Mouse (Mus musculus): Measurements from ENCODE around the gene Midn. TPM values are rescaled to one million over a fixed set of nuclear protein-coding genes. Genes with fewer than 3 reads are reported as not detected.

The Midn gene
- polyA plus RNA-seq, 1 experiment from 2014 or later = 37.9 TPM

GRCm38 (mm10) chr10:80147146-80147718, 840 bp upstream of the Midn start:
- peak overlapping the region; percentile 71 for H3K4me2 ChIP-seq
- peaks cover 40% of the 10 kb centered on the region for H3K36me3 ChIP-seq (ENCODE audit: poor library complexity, severe bottlenecking)
- no peaks in the 10 kb centered on the region for H3K9me3 ChIP-seq (replicated peaks)
- 76% methylated on average over 5 of the region's 5 CpGs for WGBS
- ATAC-seq = no peak
- peak overlapping the region; percentile 96; the same call in 1 of the 2 replicates for H3K9ac ChIP-seq
- H3K27ac ChIP-seq = peak overlapping the region; percentile 100
- no peaks in the 10 kb centered on the region for H3K27me3 ChIP-seq
- H3K4me1 ChIP-seq = peaks cover 52% of the 10 kb centered on the region
- H3K4me3 ChIP-seq = peak overlapping the region; percentile 99

- Histone ChIP-seq H3K4me2 (peak overlapping the region; percentile 71), H3K4me3 (peak overlapping the region; percentile 99), H3K27me3 (no peaks in the 10 kb centered on the region), H3K27ac (peak overlapping the region; percentile 100), H3K9ac (peak overlapping the region; percentile 96), H3K4me1 (peaks cover 55% of the 10 kb centered on the region), H3K36me3 (ENCODE audit: poor library complexity, severe bottlenecking) (peaks cover 51% of the 10 kb centered on the region), H3K9me3 (replicated peaks) (no peaks in the 10 kb centered on the region)
- peak; percentile 61 for ATAC-seq
- under 1% methylated on average over 54 of the region's 57 CpGs for WGBS
These were observed 678 bp downstream of the Midn start for GRCm38 (mm10) chr10:80148610-80149290.

DNA sequence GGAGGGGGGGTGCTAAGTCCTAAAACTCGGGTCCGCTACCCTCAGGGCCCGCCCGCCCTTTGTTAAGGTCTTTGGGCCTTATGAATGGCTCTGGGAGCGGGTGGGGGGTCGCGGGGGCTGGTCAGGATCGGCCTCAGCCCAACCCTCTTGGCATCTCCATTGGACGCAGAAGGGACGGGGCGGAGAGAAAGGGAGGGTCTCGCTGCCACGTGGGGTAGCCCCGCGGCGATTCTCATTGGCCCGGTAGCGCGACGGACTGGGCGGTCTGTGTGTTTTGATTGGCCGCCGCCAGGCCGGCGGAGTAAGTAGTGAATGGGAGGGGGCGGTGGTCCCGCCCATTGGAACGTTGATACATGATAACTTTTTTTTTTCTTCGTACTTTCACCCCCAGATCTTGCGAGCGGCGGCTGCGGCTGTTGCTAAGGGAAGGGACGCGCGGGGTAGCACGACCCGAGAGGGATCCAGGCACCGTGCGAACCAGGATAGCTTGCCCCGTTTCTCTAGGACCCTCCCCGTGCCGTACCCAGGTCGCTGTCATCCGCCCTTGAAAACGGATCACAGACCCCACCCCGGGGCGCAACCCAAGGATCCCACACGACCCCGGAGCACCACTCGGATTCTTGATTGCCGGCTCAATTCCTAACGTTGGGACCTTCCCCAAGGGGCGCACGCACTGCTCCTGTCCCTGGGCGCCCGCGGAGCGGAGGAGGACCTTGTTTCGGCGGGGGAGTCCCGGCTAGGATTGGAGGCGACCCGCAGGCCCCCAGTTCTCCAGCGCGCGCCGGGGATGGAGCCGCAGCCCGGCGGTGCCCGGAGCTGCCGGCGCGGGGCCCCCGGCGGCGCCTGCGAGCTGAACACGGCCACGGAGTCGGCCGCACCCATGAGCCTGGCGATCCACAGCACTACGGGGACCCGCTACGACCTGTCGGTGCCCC, 1.5 kb downstream of the Midn start:
- H3K9ac ChIP-seq = peak overlapping the region; percentile 100
- peak overlapping the region; percentile 100 for H3K27ac ChIP-seq
- peaks cover 51% of the 10 kb centered on the region for H3K36me3 ChIP-seq (ENCODE audit: poor library complexity, severe bottlenecking)
- no peaks in the 10 kb centered on the region for H3K9me3 ChIP-seq (replicated peaks)
- under 1% methylated on average over 88 of the region's 88 CpGs for WGBS
- ATAC-seq = peak; percentile 86
- no peaks in the 10 kb centered on the region for H3K27me3 ChIP-seq
- H3K4me3 ChIP-seq = peak overlapping the region; percentile 99
- peaks cover 59% of the 10 kb centered on the region for H3K4me1 ChIP-seq
- H3K4me2 ChIP-seq = peak overlapping the region; percentile 99

DNA sequence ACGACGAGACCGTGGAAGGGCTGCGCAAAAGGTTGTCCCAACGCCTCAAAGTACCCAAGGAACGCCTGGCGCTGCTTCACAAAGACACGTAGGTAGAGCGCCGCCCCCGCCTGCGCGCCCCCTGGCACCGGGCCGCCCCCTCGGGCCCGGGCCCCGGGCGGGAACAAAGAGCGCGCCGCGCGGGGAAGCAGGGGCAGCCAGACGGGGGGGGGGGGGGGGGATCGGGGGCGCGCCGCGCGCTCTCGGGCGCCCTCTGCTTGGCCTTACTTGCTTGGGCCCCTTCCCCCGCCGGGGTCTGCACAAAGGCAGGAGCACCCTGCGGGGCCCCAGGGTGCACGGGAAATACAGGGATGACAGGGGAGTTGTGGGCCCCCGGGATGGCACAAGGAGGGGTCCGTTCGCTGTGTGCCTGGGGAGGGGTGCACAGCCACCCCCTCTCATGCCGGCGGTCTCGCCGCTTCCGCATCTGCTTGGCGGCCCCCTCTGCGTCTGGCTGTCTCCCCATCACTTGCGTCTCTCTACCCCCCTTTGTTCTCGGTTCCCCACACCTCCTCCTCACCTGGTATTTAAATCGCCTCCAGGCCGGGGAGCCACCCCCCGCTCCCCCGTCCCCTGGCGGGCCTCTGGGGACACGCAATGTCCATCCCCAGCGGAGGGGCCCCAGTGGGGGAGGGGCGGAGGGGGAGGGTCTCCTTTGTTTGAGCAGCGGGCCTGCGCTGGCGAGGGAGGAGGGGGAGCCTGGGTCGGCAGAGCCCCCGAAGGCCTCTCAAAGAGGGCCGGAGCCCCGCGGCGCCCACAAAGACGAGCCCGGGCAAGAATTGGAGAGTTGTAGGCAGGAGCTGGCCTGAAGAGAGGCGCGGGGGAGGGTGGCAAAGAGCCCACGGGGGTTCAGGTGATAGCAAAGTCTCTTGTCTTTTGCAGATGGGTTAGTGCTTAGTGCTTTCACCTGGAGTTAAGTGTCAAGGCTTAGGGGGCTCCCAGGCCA, 2.4 kb downstream of the Midn start:
- WGBS = under 1% methylated on average over 55 of the region's 71 CpGs
- H3K36me3 ChIP-seq (ENCODE audit: poor library complexity, severe bottlenecking) = peaks cover 51% of the 10 kb centered on the region
- peak overlapping the region; percentile 100 for H3K9ac ChIP-seq

GRCm38 (mm10) chr10:80151211-80152034, 3.4 kb downstream of the Midn start:
- Histone ChIP-seq H3K27me3 (no peaks in the 10 kb centered on the region), H3K9me3 (replicated peaks) (no peaks in the 10 kb centered on the region), H3K9ac (peak overlapping the region; percentile 100), H3K36me3 (ENCODE audit: poor library complexity, severe bottlenecking) (peaks cover 54% of the 10 kb centered on the region), H3K27ac (peak overlapping the region; percentile 100), H3K4me1 (peaks cover 62% of the 10 kb centered on the region), H3K4me2 (peak overlapping the region; percentile 99), H3K4me3 (peak overlapping the region; percentile 99)
- ATAC-seq = no peak
- WGBS = under 1% methylated on average over 26 of the region's 26 CpGs

More for the DNA sequence above, 2.4 kb downstream of the Midn start:
- H3K4me2 ChIP-seq = peak overlapping the region; percentile 99
- ATAC-seq = 0 out of 2 replicates have a peak, but pooled peaks have one; percentile 1
- H3K4me3 ChIP-seq = peak overlapping the region; percentile 99
- no peaks in the 10 kb centered on the region for H3K9me3 ChIP-seq (replicated peaks)
- peaks cover 62% of the 10 kb centered on the region for H3K4me1 ChIP-seq
- H3K27me3 ChIP-seq = no peaks in the 10 kb centered on the region
- peak overlapping the region; percentile 100 for H3K27ac ChIP-seq

DNA sequence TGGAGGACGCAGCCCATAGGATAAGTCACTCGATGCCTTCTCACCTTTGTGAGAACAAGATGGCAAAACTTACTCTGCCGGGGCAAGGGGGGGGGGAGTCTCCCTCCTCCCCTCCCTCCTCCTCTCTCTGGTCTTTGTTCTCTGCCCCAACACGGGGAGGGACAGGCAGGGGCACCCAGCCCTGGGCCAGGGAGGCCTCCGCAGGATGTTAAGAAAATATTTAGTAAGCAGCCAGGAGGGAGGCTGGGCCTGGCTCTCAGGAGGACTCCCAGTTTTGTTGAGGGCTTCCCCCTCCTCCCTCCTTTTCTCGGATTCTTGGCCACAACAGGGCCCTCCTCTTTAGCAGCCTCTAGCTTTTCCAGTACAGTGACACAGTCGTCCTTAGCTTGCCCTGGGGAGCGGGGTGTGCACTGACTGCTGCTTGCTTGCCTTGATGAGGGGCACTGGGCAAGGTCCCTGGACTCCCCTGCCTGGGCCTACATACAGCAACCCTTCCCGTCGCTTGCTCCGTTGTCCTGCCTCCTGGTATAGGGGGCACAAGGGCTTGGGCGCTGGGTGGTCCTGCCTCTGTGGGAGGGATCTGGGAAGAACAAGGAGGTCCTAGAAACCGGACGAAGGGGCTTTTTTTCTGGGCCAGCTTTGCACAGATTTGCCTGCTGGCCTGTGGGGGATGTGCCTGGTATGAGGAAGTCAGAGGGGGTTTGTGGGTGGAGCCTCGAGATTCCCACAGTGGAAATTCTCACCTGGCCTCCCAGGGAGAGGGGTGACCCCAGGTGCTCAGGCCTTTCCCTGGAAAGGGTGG, 4.2 kb downstream of the Midn start:
- H3K4me2 ChIP-seq = peak overlapping the region; percentile 99
- WGBS = 5% methylated on average over 15 of the region's 15 CpGs
- H3K36me3 ChIP-seq (ENCODE audit: poor library complexity, severe bottlenecking) = peaks cover 62% of the 10 kb centered on the region
- H3K9me3 ChIP-seq (replicated peaks) = no peaks in the 10 kb centered on the region
- peak overlapping the region; percentile 100 for H3K9ac ChIP-seq
- H3K27me3 ChIP-seq = no peaks in the 10 kb centered on the region
- peak overlapping the region; percentile 100 for H3K27ac ChIP-seq
- no peak for ATAC-seq
- H3K4me1 ChIP-seq = peaks cover 66% of the 10 kb centered on the region
- peak overlapping the region; percentile 99 for H3K4me3 ChIP-seq

DNA sequence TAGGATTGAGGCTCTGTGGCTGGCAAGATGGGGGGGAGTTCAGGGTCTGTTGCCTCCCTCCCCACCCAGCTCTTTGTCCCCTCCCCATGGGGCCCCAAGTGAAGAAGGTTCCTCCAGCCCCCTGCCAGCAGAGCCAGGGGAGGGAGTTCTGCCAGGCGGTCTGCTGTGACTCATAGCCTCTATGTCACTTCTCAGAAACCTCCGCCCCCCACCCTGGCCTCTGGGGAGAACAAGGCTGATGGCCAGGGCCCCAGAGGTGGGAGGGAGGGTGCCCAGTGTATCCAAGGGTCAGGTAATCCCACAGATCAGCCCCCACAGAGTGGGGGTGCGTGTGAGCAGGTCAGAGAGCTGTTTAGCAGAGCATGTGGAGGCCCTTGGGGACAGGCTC, 4.8 kb downstream of the Midn start:
- Histone ChIP-seq H3K27me3 (no peaks in the 10 kb centered on the region), H3K9ac (peak overlapping the region; percentile 100), H3K9me3 (replicated peaks) (no peaks in the 10 kb centered on the region), H3K4me1 (peaks cover 64% of the 10 kb centered on the region), H3K4me2 (peak overlapping the region; percentile 99), H3K4me3 (peak overlapping the region; percentile 99), H3K36me3 (ENCODE audit: poor library complexity, severe bottlenecking) (peaks cover 66% of the 10 kb centered on the region), H3K27ac (peak overlapping the region; percentile 100)
- ATAC-seq = no peak
- 33% methylated on average over 3 of the region's 3 CpGs for WGBS

DNA sequence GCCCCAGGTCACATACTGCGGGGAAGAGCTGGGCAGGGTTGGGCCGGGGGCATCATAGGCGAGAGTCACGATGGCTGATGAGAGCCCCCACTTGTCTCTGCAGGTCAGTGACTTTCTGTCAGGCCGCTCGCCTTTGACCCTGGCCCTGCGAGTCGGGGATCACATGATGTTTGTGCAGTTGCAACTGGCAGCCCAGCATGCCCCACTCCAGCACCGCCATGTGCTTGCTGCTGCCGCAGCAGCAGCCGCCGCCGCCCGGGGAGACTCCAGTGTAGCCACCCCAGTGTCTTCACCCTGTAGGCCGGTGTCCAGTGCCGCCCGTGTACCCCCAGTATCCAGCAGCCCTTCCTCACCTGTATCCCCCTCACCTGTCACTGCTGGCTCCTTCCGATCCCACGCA, 5.6 kb downstream of the Midn start:
- H3K27me3 ChIP-seq = no peaks in the 10 kb centered on the region
- no peak for ATAC-seq
- H3K4me2 ChIP-seq = peak overlapping the region; percentile 99
- 0 out of 2 replicates have a peak overlapping the region, but pooled peaks have one; percentile 20 for H3K27ac ChIP-seq
- H3K9ac ChIP-seq = peak overlapping the region; percentile 100
- WGBS = 84% methylated on average over 19 of the region's 19 CpGs
- peaks cover 74% of the 10 kb centered on the region for H3K36me3 ChIP-seq (ENCODE audit: poor library complexity, severe bottlenecking)
- peaks cover 70% of the 10 kb centered on the region for H3K4me1 ChIP-seq
- H3K4me3 ChIP-seq = peak overlapping the region; percentile 99
- no peaks in the 10 kb centered on the region for H3K9me3 ChIP-seq (replicated peaks)

DNA sequence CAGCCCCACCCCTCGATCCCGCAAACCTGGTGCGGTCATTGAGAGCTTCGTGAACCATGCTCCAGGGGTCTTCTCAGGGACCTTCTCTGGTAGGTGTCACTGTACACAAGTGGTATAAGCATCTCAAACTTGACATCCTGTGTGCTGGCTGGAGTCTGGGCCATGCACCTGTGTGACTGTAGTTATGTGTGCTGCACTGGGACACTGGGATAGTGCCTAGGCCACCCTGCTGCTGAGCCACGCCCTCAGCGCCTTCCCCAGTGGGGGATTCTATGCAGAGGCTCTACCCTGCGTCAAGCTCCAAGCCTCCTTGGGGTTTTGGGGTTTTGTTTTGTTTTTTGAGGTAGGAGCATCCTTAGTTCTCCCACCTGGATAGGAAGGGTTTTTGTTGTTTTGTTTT, 6.3 kb downstream of the Midn start:
- Histone ChIP-seq H3K27me3 (no peaks in the 10 kb centered on the region), H3K27ac (0 out of 2 replicates have a peak overlapping the region, but pooled peaks have one; percentile 20), H3K9ac (peak overlapping the region; percentile 100), H3K4me2 (peak overlapping the region; percentile 99; the same call in 1 of the 2 replicates), H3K4me1 (peaks cover 77% of the 10 kb centered on the region), H3K36me3 (ENCODE audit: poor library complexity, severe bottlenecking) (peaks cover 75% of the 10 kb centered on the region), H3K4me3 (0 out of 2 replicates have a peak overlapping the region, but pooled peaks have one; percentile 99), H3K9me3 (replicated peaks) (no peaks in the 10 kb centered on the region)
- 87% methylated on average over 7 of the region's 7 CpGs for WGBS
- no peak for ATAC-seq

GRCm38 (mm10) chr10:80155277-80155676, 7.2 kb downstream of the Midn start:
- H3K27me3 ChIP-seq = no peaks in the 10 kb centered on the region
- H3K9me3 ChIP-seq (replicated peaks) = no peaks in the 10 kb centered on the region
- H3K4me1 ChIP-seq = peaks cover 83% of the 10 kb centered on the region
- H3K36me3 ChIP-seq (ENCODE audit: poor library complexity, severe bottlenecking) = peaks cover 75% of the 10 kb centered on the region
- H3K27ac ChIP-seq = peak overlapping the region; percentile 36; the same call in 1 of the 2 replicates
- no peak for ATAC-seq
- 86% methylated on average over 1 of the region's 1 CpGs for WGBS
- H3K4me3 ChIP-seq = 0 out of 2 replicates have a peak overlapping the region, but pooled peaks have one; percentile 7
- peak overlapping the region; percentile 100 for H3K9ac ChIP-seq
- peak overlapping the region; percentile 10; the same call in 1 of the 2 replicates for H3K4me2 ChIP-seq

All from forebrain, embryonic 13.5 days (tissue).